Mouse (Mus musculus) midbrain, embryonic 13.5 days (tissue): ENCODE measurements around the gene Hoxb13. TPM values are rescaled to one million over a fixed set of nuclear protein-coding genes. Genes with fewer than 3 reads are reported as not detected.

ENCODE experiments used
- ATAC-seq: fragments of 200-750 bp; cut with Nextera tagmentation; 2 replicates; pipeline ENCODE4 v1.8.0; 2017; ENCODE audit warnings: mild to moderate bottlenecking, moderate TSS enrichment, moderate library complexity
- H3K27ac ChIP-seq: fragments of 300-500 bp; sonication (generic); 2 replicates; pipeline ENCODE4 v1.5.1; 2015; ENCODE audit warnings: inconsistent platforms, mild to moderate bottlenecking, moderate library complexity
- H3K27me3 ChIP-seq: fragments of 300-500 bp; sonication (generic); 2 replicates; pipeline ENCODE4 v1.6.1; 2015; ENCODE audit warnings: mild to moderate bottlenecking, inconsistent platforms
- H3K36me3 ChIP-seq: fragments of 300-500 bp; sonication (generic); 2 replicates; pipeline ENCODE4 v1.6.1; 2015; ENCODE audit warnings: mild to moderate bottlenecking, inconsistent platforms
- H3K4me1 ChIP-seq: fragments of 300-500 bp; sonication (generic); replicated peaks from 2 replicates; pipeline ENCODE4 v1.6.1; 2015; ENCODE audit warnings: inconsistent platforms
- H3K4me2 ChIP-seq: fragments of 300-500 bp; sonication (generic); replicated peaks from 2 replicates; pipeline ENCODE4 v1.6.1; 2015; ENCODE audit warnings: moderate library complexity, mild to moderate bottlenecking, inconsistent platforms
- H3K4me3 ChIP-seq: fragments of 300-500 bp; sonication (generic); replicated peaks from 2 replicates; pipeline ENCODE4 v1.5.1; 2015; ENCODE audit warnings: mild to moderate bottlenecking, inconsistent platforms
- H3K9ac ChIP-seq: fragments of 300-500 bp; sonication (generic); replicated peaks from 2 replicates; pipeline ENCODE4 v1.6.1; 2015; ENCODE audit warnings: mild to moderate bottlenecking, inconsistent platforms
- H3K9me3 ChIP-seq: fragments of 300-500 bp; sonication (generic); 2 replicates; pipeline ENCODE4 v1.6.1; 2016; ENCODE audit warnings: mild to moderate bottlenecking, inconsistent platforms
- WGBS: fragments of 180-500 bp; shearing (Covaris S2); methylation state at CpG from one replicate; pipeline ENCODE4 v1.1.7; 2015; 5-methylcytosine and 5-hydroxymethylcytosine counted together
- polyA plus RNA-seq: library from polyadenylated mRNA; unstranded; fragments of >200 nt; fragmentation: Nextera tagmentation; extraction: Ambion mirVana; gene quantifications from 2 replicates; pipeline ENCODE4 v1.2.1, GENCODE M21; 2015

Gene Hoxb13
- polyA plus RNA-seq, 1 experiment from 2014 or later: not detected

DNA sequence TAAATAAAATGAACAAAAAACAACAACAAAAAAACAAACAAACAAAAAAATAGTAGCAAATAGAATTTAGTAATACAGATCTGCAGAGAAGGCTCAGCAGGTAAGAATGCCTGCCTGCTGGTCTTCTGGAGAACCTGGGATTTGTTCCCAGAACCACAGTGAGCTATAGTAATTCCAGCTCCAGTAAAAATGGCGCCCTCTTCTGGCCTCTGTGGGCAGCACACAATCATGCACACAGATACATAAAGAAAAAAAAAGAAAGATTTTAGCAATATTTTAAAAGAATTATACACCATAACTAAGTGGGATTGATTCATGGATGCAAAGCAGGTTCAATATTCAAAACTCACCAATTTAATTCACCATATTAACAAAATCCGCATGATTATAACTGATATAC lies 29.7 kb downstream of the Hoxb13 start:
- Histone ChIP-seq H3K27ac (no peak overlapping the region), H3K4me1 (no peaks in the 10 kb centered on the region), H3K36me3 (no peaks in the 10 kb centered on the region), H3K4me2 (no peak overlapping the region), H3K4me3 (no peak overlapping the region), H3K9ac (no peak overlapping the region), H3K27me3 (peaks cover 13% of the 10 kb centered on the region), H3K9me3 (no peaks in the 10 kb centered on the region)
- ATAC-seq: no peak
- WGBS: 36% methylated on average over 2 of the region's 2 CpGs

DNA sequence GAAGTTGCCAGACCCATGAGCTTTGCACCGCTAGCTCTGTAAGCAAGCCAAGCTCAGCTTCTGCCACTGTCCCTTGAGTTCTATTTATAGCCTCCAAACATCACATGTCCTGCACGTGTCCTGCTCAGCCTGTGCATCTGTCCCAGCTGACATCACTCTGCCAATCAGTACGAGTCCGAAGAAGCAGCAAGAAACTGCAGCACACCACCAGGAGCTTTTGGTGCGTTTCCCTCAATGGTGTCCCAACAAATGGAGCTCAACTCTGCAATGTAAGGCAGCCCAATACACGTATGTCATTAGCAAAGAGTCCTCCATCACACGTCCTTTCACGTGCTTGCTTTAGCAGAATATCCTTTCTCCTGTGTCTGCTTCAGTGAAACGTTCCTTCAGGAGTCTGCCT lies 33.6 kb downstream of the Hoxb13 start:
- Histone ChIP-seq H3K4me3 (no peak overlapping the region), H3K9ac (no peak overlapping the region), H3K4me2 (no peak overlapping the region), H3K27ac (no peak overlapping the region), H3K27me3 (peaks cover 21% of the 10 kb centered on the region; the same call in 1 of the 2 replicates), H3K4me1 (no peaks in the 10 kb centered on the region), H3K36me3 (no peaks in the 10 kb centered on the region), H3K9me3 (no peaks in the 10 kb centered on the region)
- no peak for ATAC-seq
- WGBS: 79% methylated on average over 9 of the region's 9 CpGs

DNA sequence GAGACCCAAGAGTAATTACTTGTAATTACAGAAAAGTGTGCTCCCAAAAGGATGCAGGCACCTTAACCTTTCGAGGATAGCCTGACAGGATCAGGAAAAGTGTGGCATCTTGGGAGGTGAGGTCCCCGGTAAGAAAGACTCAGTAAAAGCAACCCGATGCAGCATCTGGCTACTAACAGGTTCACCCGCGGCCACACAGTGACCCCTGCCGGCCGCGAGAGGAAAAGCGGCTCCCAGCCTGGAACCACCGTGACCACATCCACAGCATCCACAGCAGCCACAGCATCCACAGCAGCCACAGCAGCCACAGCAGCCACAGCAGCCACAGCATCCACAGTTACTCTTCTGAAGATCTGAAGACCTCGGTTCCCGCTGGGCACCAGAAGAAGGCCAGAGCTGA lies 40.8 kb downstream of the Hoxb13 start:
- Histone ChIP-seq H3K4me3 (no peak overlapping the region), H3K9ac (no peak overlapping the region), H3K27ac (no peak overlapping the region), H3K4me1 (no peaks in the 10 kb centered on the region), H3K9me3 (no peaks in the 10 kb centered on the region), H3K36me3 (no peaks in the 10 kb centered on the region), H3K27me3 (peaks cover 52% of the 10 kb centered on the region), H3K4me2 (no peak overlapping the region)
- WGBS: 3% methylated on average over 12 of the region's 12 CpGs
- no peak for ATAC-seq

DNA sequence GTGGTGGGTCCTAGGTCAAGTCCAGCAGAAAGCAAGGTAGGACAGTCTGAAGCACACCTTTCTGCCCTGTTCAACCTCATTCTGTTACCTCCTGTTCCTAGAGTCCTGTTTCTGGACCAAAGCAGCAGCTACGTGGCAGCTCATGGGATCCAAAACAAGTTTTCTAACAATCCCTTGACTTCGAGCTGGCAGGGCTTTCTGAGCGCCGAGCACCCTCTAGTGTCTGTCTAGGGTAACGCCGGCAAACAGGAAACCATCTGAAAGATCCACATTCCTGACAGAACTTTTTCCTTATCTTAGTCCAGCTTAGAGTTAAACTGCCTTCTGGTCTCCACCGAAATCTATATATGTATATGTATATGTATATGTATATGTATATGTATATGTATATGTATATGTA lies 46.1 kb downstream of the Hoxb13 start:
- Histone ChIP-seq H3K4me2 (no peak overlapping the region), H3K4me1 (no peaks in the 10 kb centered on the region), H3K27me3 (peaks cover 50% of the 10 kb centered on the region), H3K36me3 (no peaks in the 10 kb centered on the region), H3K9me3 (no peaks in the 10 kb centered on the region), H3K4me3 (no peak overlapping the region), H3K9ac (no peak overlapping the region), H3K27ac (no peak overlapping the region)
- WGBS: 2% methylated on average over 7 of the region's 7 CpGs
- ATAC-seq: no peak

Other genes starting within 250 kb of the Hoxb13 start
- 40.2 and 40.6 TPM in 2 replicates for gene Igf2bp1, start 188.4 kb upstream of the Hoxb13 start, polyA plus RNA-seq
- not detected in 2 replicates for gene Gip, start 169.8 kb upstream of the Hoxb13 start, polyA plus RNA-seq
- 133 and 142 TPM in 2 replicates for gene Snf8, start 159.4 kb upstream of the Hoxb13 start, polyA plus RNA-seq
- gene Ube2z, start 128.9 kb upstream of the Hoxb13 start, polyA plus RNA-seq: 28.9 and 34.0 TPM in 2 replicates
- 423 and 443 TPM in 2 replicates for gene Atp5g1, start 118.6 kb upstream of the Hoxb13 start, polyA plus RNA-seq
- gene Calcoco2, start 82.4 kb upstream of the Hoxb13 start, polyA plus RNA-seq: not detected in 2 replicates
- gene Ttll6, start 60.5 kb upstream of the Hoxb13 start, polyA plus RNA-seq: 0.04 TPM in 1 of 2 replicates, not detected in the other
- not detected in 2 replicates for gene Hoxb9, start 77.1 kb downstream of the Hoxb13 start, polyA plus RNA-seq
- gene Hoxb8, start 87.6 kb downstream of the Hoxb13 start, polyA plus RNA-seq: not detected in 2 replicates
- gene Hoxb7, start 92.3 kb downstream of the Hoxb13 start, polyA plus RNA-seq: not detected in 2 replicates
- not detected in 2 replicates for gene Hoxb6, start 98.2 kb downstream of the Hoxb13 start, polyA plus RNA-seq
- 0.08 TPM in 1 of 2 replicates, not detected in the other for gene Hoxb5, start 109.0 kb downstream of the Hoxb13 start, polyA plus RNA-seq
- not detected in 2 replicates for gene Hoxb4, start 124.0 kb downstream of the Hoxb13 start, polyA plus RNA-seq
- 0.11 TPM in 1 of 2 replicates, not detected in the other for gene Hoxb3, start 129.0 kb downstream of the Hoxb13 start, polyA plus RNA-seq
- gene Hoxb2, start 156.2 kb downstream of the Hoxb13 start, polyA plus RNA-seq: 0.19 and 0.28 TPM in 2 replicates
- gene Hoxb1, start 171.4 kb downstream of the Hoxb13 start, polyA plus RNA-seq: not detected in 2 replicates